Mouse (Mus musculus): ENCODE data around the gene Endog.
"Not testable (repeated sequence)": the region's sequence is repeated elsewhere in the genome, so short reads cannot be mapped to it uniquely, and the experiment has no call there.

GRCm38 (mm10) chr2:30178711-30179110 lies 7.4 kb downstream of the Endog start:
- not testable (repeated sequence) for TF ChIP-seq POLR2A (IDR thresholded peaks at IDR 0.05; ENCODE audit: low read depth, low read length); CTCF (IDR thresholded peaks at IDR 0.05; ENCODE audit: extremely low read depth, insufficient read length, insufficient replicate concordance, low read depth, low read length)

Measured in small intestine, adult 2 months (tissue).